Mouse (Mus musculus): ENCODE measurements around the gene Amph. TPM values are rescaled to one million over a fixed set of nuclear protein-coding genes. Genes with fewer than 3 reads are reported as not detected.
"Not testable (repeated sequence)": the region's sequence is repeated elsewhere in the genome, so short reads cannot be mapped to it uniquely, and the experiment has no call there.

The Amph gene
- polyA plus RNA-seq, 1 experiment from 2014 or later: 14.4 TPM

- WGBS: 54% methylated on average over 3 of the region's 3 CpGs
- Histone ChIP-seq H3K36me3 (no peaks in the 10 kb centered on the region), H3K4me2 (replicated peaks) (no peak overlapping the region), H3K4me3 (no peak overlapping the region), H3K9ac (replicated peaks) (no peak overlapping the region), H3K27me3 (no peaks in the 10 kb centered on the region), H3K4me1 (no peaks in the 10 kb centered on the region; the same call in 1 of the 2 replicates), H3K27ac (replicated peaks) (no peak overlapping the region), H3K9me3 (no peaks in the 10 kb centered on the region)
- ATAC-seq (ENCODE audit: low FRiP score, low read depth): peak; percentile 49; the same call in 1 of the 2 replicates
Observed at GRCm38 (mm10) chr13:19109331-19109730, 161.3 kb downstream of the Amph start.

DNA sequence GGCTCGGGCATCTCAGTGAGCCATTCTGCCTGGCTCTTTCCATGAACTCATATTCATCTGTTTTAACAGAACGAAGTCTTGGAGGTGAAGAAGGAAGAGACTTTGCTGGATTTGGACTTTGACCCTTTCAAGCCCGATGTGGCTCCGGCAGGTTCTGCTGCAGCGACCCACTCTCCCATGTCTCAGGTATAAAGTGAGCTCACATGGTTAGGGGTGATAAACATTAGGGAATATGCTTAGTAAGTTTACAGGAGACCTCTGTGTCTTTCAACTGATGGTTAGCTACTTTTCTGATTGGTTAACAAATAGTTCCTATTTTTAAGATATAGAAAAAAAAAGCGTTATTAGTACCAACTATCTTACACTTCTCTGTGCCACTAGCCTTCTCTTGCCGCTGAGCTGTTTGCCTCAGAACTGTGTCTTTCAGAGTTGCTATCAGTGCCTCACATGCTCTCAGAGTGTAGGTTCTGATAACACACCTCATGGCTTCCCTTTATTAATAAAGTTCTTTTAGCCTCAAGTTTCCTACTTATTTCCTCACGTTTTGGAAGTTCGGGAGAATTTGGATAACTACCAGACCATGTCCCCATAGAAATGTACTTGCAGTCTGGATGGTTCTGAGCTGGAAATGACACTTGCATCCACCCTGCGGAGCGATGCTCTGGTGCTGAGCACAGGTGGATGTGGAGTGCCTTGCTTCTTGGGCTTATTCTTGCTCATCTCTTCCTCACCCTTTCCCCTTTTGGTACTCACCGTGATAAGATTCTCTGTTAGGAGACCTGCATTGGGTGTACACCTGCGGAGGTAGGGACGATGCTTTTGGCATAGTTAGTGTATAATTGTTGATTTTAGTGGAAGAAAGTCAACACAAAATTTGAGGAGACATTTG is 165.3 kb downstream of the Amph start:
- Histone ChIP-seq H3K9me3 (no peaks in the 10 kb centered on the region), H3K27me3 (no peaks in the 10 kb centered on the region), H3K4me1 (no peaks in the 10 kb centered on the region; the same call in 1 of the 2 replicates), H3K4me3 (no peak overlapping the region), H3K9ac (replicated peaks) (no peak overlapping the region), H3K4me2 (replicated peaks) (no peak overlapping the region), H3K36me3 (no peaks in the 10 kb centered on the region), H3K27ac (replicated peaks) (no peak overlapping the region)
- ATAC-seq (ENCODE audit: low FRiP score, low read depth): no peak
- WGBS: 92% methylated on average over 14 of the region's 14 CpGs

GRCm38 (mm10) chr13:19114761-19115160 is 166.8 kb downstream of the Amph start:
- not testable (repeated sequence) for ATAC-seq (ENCODE audit: low FRiP score, low read depth); H3K9ac ChIP-seq (replicated peaks); H3K36me3 ChIP-seq; H3K27ac ChIP-seq (replicated peaks); H3K4me2 ChIP-seq (replicated peaks); H3K27me3 ChIP-seq; H3K4me3 ChIP-seq; H3K9me3 ChIP-seq; H3K4me1 ChIP-seq
- WGBS: 95% methylated on average over 8 of the region's 9 CpGs

GRCm38 (mm10) chr13:19126912-19127552 is 179.0 kb downstream of the Amph start:
- Histone ChIP-seq H3K27me3 (no peaks in the 10 kb centered on the region), H3K4me2 (replicated peaks) (no peak overlapping the region), H3K4me1 (no peaks in the 10 kb centered on the region), H3K9me3 (no peaks in the 10 kb centered on the region), H3K9ac (replicated peaks) (no peak overlapping the region), H3K27ac (replicated peaks) (no peak overlapping the region), H3K36me3 (no peaks in the 10 kb centered on the region), H3K4me3 (no peak overlapping the region)
- no peak for ATAC-seq (ENCODE audit: low FRiP score, low read depth)
- WGBS: 83% methylated on average over 5 of the region's 5 CpGs

GRCm38 (mm10) chr13:19133833-19134232 is 185.8 kb downstream of the Amph start:
- no peak overlapping the region for H3K27ac ChIP-seq (replicated peaks)
- no peak overlapping the region for H3K4me2 ChIP-seq (replicated peaks)
- no peak overlapping the region for H3K4me3 ChIP-seq
- no peaks in the 10 kb centered on the region for H3K4me1 ChIP-seq
- peak; percentile 63 for ATAC-seq (ENCODE audit: low FRiP score, low read depth)
- no peaks in the 10 kb centered on the region for H3K36me3 ChIP-seq
- 48% methylated on average over 4 of the region's 4 CpGs for WGBS
- no peak overlapping the region for H3K9ac ChIP-seq (replicated peaks)
- no peaks in the 10 kb centered on the region for H3K9me3 ChIP-seq
- H3K27me3 ChIP-seq: no peaks in the 10 kb centered on the region

GRCm38 (mm10) chr13:19137212-19137611 is 189.2 kb downstream of the Amph start:
- no peak overlapping the region for H3K4me3 ChIP-seq
- no peak overlapping the region for H3K27ac ChIP-seq (replicated peaks)
- H3K4me1 ChIP-seq: no peaks in the 10 kb centered on the region
- no peaks in the 10 kb centered on the region for H3K27me3 ChIP-seq
- 76% methylated on average over 7 of the region's 7 CpGs for WGBS
- no peaks in the 10 kb centered on the region for H3K36me3 ChIP-seq
- ATAC-seq (ENCODE audit: low FRiP score, low read depth): no peak
- H3K4me2 ChIP-seq (replicated peaks): no peak overlapping the region
- H3K9ac ChIP-seq (replicated peaks): no peak overlapping the region
- no peaks in the 10 kb centered on the region for H3K9me3 ChIP-seq

- Histone ChIP-seq H3K27me3 (no peaks in the 10 kb centered on the region), H3K27ac (replicated peaks) (no peak overlapping the region), H3K4me1 (no peaks in the 10 kb centered on the region), H3K4me2 (replicated peaks) (no peak overlapping the region), H3K36me3 (no peaks in the 10 kb centered on the region), H3K9ac (replicated peaks) (no peak overlapping the region), H3K9me3 (no peaks in the 10 kb centered on the region), H3K4me3 (no peak overlapping the region)
- WGBS: 32% methylated on average over 5 of the region's 5 CpGs
- no peak; the same call in 1 of the 2 replicates for ATAC-seq (ENCODE audit: low FRiP score, low read depth)
Observed at GRCm38 (mm10) chr13:19137932-19138331, 189.9 kb downstream of the Amph start.

DNA sequence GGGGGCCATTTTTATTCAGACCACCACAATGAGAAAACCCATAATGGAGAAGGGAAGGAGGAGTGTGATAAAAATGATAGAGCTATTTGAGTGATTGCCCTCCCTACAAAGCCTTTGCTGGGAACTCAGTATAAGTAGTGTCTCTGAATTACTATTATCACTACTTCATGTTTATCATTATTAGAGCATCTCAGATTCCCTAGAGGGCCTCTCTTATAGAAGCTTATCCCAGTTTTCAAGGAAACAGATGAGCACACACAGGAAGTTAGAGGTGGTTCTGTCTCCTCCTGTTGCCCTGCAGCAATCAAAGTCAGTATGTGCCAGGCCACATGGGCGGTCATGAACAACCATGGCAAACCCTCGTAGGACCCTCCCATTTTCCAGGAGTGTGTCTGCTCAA is 190.5 kb downstream of the Amph start:
- no peaks in the 10 kb centered on the region for H3K27me3 ChIP-seq
- H3K4me1 ChIP-seq: no peaks in the 10 kb centered on the region
- H3K4me2 ChIP-seq (replicated peaks): no peak overlapping the region
- no peak overlapping the region for H3K9ac ChIP-seq (replicated peaks)
- H3K9me3 ChIP-seq: no peaks in the 10 kb centered on the region
- H3K27ac ChIP-seq (replicated peaks): no peak overlapping the region
- no peak for ATAC-seq (ENCODE audit: low FRiP score, low read depth)
- H3K36me3 ChIP-seq: no peaks in the 10 kb centered on the region
- 94% methylated on average over 2 of the region's 2 CpGs for WGBS
- no peak overlapping the region for H3K4me3 ChIP-seq

DNA sequence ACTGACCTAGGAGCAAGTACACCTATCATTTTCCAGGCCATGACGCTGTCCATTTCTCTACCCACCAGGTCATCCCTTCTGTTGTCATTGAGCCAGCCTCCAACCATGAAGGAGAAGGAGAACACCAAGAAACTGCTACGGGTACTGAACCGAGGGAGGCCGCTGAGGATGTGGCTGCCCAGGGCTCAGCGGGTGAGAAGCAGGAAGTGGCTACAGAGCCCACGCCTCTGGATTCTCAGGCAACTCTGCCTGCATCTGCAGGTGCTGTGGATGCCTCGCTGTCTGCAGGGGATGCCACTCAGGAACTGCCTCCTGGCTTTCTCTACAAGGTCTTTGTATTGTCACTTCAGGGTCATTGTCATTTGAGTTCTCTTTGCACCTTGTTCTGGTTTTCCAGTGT is 191.1 kb downstream of the Amph start:
- H3K9me3 ChIP-seq: no peaks in the 10 kb centered on the region
- no peak overlapping the region for H3K4me2 ChIP-seq (replicated peaks)
- H3K9ac ChIP-seq (replicated peaks): no peak overlapping the region
- WGBS: 93% methylated on average over 7 of the region's 7 CpGs
- H3K4me3 ChIP-seq: no peak overlapping the region
- no peaks in the 10 kb centered on the region for H3K4me1 ChIP-seq
- H3K27me3 ChIP-seq: no peaks in the 10 kb centered on the region
- ATAC-seq (ENCODE audit: low FRiP score, low read depth): no peak
- H3K27ac ChIP-seq (replicated peaks): no peak overlapping the region
- H3K36me3 ChIP-seq: no peaks in the 10 kb centered on the region

DNA sequence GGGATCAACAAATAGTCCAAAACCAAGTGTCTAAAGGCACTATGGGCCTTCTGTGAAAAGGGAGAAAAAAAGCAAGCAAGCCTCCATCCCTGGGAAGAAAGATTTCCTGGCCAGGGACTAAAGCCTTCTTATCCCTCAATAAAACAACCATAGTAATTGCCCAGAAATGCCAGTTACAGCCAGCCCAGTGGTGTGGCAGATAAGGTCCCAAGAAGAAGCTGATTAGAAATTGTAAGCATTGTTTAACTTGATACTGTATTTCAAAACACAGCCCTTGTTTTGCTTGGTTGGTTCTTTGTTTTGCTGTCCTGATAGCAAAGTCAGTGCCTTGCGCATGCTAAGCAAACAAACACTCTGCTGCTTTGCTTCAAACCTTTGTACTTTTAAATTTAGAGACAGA is 191.8 kb downstream of the Amph start:
- H3K27ac ChIP-seq (replicated peaks): no peak overlapping the region
- no peak overlapping the region for H3K4me3 ChIP-seq
- no peaks in the 10 kb centered on the region for H3K36me3 ChIP-seq
- no peak for ATAC-seq (ENCODE audit: low FRiP score, low read depth)
- no peaks in the 10 kb centered on the region for H3K9me3 ChIP-seq
- 84% methylated on average over 1 of the region's 1 CpGs for WGBS
- no peak overlapping the region for H3K9ac ChIP-seq (replicated peaks)
- no peak overlapping the region for H3K4me2 ChIP-seq (replicated peaks)
- no peaks in the 10 kb centered on the region for H3K27me3 ChIP-seq
- H3K4me1 ChIP-seq: no peaks in the 10 kb centered on the region

- H3K4me3 ChIP-seq: no peak overlapping the region
- no peaks in the 10 kb centered on the region for H3K27me3 ChIP-seq
- ATAC-seq (ENCODE audit: low FRiP score, low read depth): no peak
- no peak overlapping the region for H3K27ac ChIP-seq (replicated peaks)
- no peak overlapping the region for H3K4me2 ChIP-seq (replicated peaks)
- H3K9me3 ChIP-seq: no peaks in the 10 kb centered on the region
- 87% methylated on average over 3 of the region's 3 CpGs for WGBS
- H3K9ac ChIP-seq (replicated peaks): no peak overlapping the region
- H3K36me3 ChIP-seq: no peaks in the 10 kb centered on the region
- no peaks in the 10 kb centered on the region for H3K4me1 ChIP-seq
Observed at GRCm38 (mm10) chr13:19143766-19144165, 195.8 kb downstream of the Amph start.

GRCm38 (mm10) chr13:19147468-19147867 is 199.5 kb downstream of the Amph start:
- Histone ChIP-seq H3K9ac (replicated peaks) (no peak overlapping the region), H3K27me3 (no peaks in the 10 kb centered on the region), H3K9me3 (no peaks in the 10 kb centered on the region), H3K4me1 (no peaks in the 10 kb centered on the region), H3K36me3 (no peaks in the 10 kb centered on the region), H3K4me3 (no peak overlapping the region), H3K4me2 (replicated peaks) (no peak overlapping the region), H3K27ac (replicated peaks) (no peak overlapping the region)
- ATAC-seq (ENCODE audit: low FRiP score, low read depth): no peak
- WGBS: 92% methylated on average over 3 of the region's 3 CpGs

Data from midbrain, embryonic 12.5 days (tissue).